Comparison of ENCODE assay signal across 9 mouse cellular contexts in genomic region chr2:4253348-4253747, GRCm38 (mm10).
DNase-seq lines count a peak whose midpoint lies in the region; ATAC-seq and TF ChIP-seq lines count a peak whose summit lies in the region.
"Had no signal": no experiment of that assay in that cellular context is flagged by ENCODE, and none has a peak within 500 bp of the region (broad histone marks: within the 10 kb centered on the region; RNA-seq: fewer than 3 reads in every experiment).

No protein-coding gene starts in this region.

- no peak for ATAC-seq in hindbrain, embryonic 15.5 days (ENCODE audit: low FRiP score, low read depth)
- ATAC-seq in lung, embryonic 14.5 days (ENCODE audit: insufficient read depth), result peak; percentile 85; the same call in 1 of the 2 replicates
- no peak for ATAC-seq in megakaryocyte, adult 5-6 weeks (ENCODE audit: poor library complexity, severe bottlenecking)

- no peak overlapping the region for H3K9ac ChIP-seq in hindbrain, embryonic 15.5 days
- no peak overlapping the region for H3K9ac ChIP-seq in lung, embryonic 14.5 days

- H3K4me1 ChIP-seq in hindbrain, embryonic 15.5 days (replicated peaks), result peaks cover 11% of the 10 kb centered on the region
- peaks cover 16% of the 10 kb centered on the region for H3K4me1 ChIP-seq in lung, embryonic 14.5 days (ENCODE audit: insufficient read depth)
- H3K4me1 ChIP-seq: megakaryocyte, embryonic 14.5 days had no signal

- peak overlapping the region; percentile 46; the same call in 1 of the 2 replicates for H3K27ac ChIP-seq in hindbrain, embryonic 15.5 days (replicated peaks)
- H3K27ac ChIP-seq in lung, embryonic 14.5 days (ENCODE audit: low read depth), result peak overlapping the region; percentile 60

- DNase-seq in right cerebral cortex, adult 2 months (ENCODE audit: low spot score in 2 of 2), result peak; percentile 18 to 21
- DNase-seq in right cerebral cortex, adult 18-20 months, result no peak
- peak; percentile 72 for DNase-seq in adrenal gland, postnatal 14 days
- peak; percentile 56 for DNase-seq in gastrocnemius, postnatal 10 days
- DNase-seq in lung, embryonic 14.5 days, result peak; percentile 87
- DNase-seq in retina, postnatal 1 day, result peak; percentile 83

- WGBS in hindbrain, embryonic 15.5 days, result 17% methylated on average over 4 of the region's 4 CpGs
- 17% methylated on average over 4 of the region's 4 CpGs for WGBS in lung, embryonic 14.5 days

- H3K9me3 ChIP-seq in hindbrain, embryonic 15.5 days, result no peaks in the 10 kb centered on the region
- no peaks in the 10 kb centered on the region for H3K9me3 ChIP-seq in lung, embryonic 14.5 days (ENCODE audit: low read depth, low read length)
- H3K9me3 ChIP-seq: megakaryocyte, embryonic 14.5 days had no signal

- no peaks in the 10 kb centered on the region for H3K27me3 ChIP-seq in hindbrain, embryonic 15.5 days
- H3K27me3 ChIP-seq in lung, embryonic 14.5 days (ENCODE audit: insufficient read depth, low read length), result no peaks in the 10 kb centered on the region
- H3K27me3 ChIP-seq: megakaryocyte, embryonic 14.5 days had no signal

- H3K4me3 ChIP-seq in hindbrain, embryonic 15.5 days, result no peak overlapping the region
- no peak overlapping the region for H3K4me3 ChIP-seq in lung, embryonic 14.5 days (ENCODE audit: low read depth, low read length)
- H3K4me3 ChIP-seq: megakaryocyte, embryonic 14.5 days had no signal

- peak; percentile 76 for TF ChIP-seq CTCF in lung, embryonic 14.5 days (IDR thresholded peaks at IDR 0.05; ENCODE audit: low read depth)

- H3K4me2 ChIP-seq in hindbrain, embryonic 15.5 days, result no peak overlapping the region
- H3K4me2 ChIP-seq in lung, embryonic 14.5 days, result peak overlapping the region; percentile 0; the same call in 1 of the 2 replicates

- no peaks in the 10 kb centered on the region for H3K36me3 ChIP-seq in hindbrain, embryonic 15.5 days
- no peaks in the 10 kb centered on the region for H3K36me3 ChIP-seq in lung, embryonic 14.5 days (ENCODE audit: insufficient read depth)
